Mouse (Mus musculus): ENCODE measurements at regions not wholly inside any gene's neighbourhood (a gene's known extent, or its start where the extent isn't known, plus 50 kb on each side); places are given as distances from the start of the nearest gene placed in this dataset.

- TF ChIP-seq CTCF (IDR thresholded peaks at IDR 0.05; ENCODE audit: low read depth): no peak
- TF ChIP-seq EP300 (IDR thresholded peaks at IDR 0.05; ENCODE audit: low read depth): no peak
Measured at GRCm38 (mm10) chr1:128767415-128767814, 175.3 kb upstream of the Cxcr4 start.
